Mouse (Mus musculus) lung, postnatal 25 days (tissue): ENCODE results near the gene Cbx7.
"Not testable (repeated sequence)": the region's sequence is repeated elsewhere in the genome, so short reads cannot be mapped to it uniquely, and the experiment has no call there.

ENCODE experiments used
- DNase-seq: peaks from one replicate; pipeline ENCODE4 v3.0.0; 2022; ENCODE audit warnings: low spot score

Cbx7 gene

GRCm38 (mm10) chr15:79946790-79947189 is 24.1 kb downstream of the Cbx7 start:
- DNase-seq, result no peak

DNA sequence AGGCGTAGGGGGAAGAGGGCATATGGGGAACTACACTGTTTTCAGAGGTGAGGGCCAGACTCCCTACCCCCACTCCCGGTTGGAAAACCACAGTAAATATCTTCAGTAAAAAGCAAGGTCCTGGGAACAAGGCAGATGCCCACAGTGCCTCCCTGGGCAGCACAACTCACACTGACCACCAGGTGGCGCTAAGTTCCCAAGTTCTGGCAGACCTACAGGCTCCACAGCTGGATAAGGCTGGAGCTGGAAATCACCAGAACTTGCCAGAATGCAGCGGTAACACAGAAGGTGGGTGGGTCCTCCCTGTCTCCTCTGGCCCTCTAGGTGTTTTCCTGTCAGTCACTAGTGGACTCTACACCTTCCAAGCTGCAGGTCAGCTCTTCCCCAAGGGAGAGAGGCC is 24.9 kb downstream of the Cbx7 start:
- peak; percentile 90 for DNase-seq

DNA sequence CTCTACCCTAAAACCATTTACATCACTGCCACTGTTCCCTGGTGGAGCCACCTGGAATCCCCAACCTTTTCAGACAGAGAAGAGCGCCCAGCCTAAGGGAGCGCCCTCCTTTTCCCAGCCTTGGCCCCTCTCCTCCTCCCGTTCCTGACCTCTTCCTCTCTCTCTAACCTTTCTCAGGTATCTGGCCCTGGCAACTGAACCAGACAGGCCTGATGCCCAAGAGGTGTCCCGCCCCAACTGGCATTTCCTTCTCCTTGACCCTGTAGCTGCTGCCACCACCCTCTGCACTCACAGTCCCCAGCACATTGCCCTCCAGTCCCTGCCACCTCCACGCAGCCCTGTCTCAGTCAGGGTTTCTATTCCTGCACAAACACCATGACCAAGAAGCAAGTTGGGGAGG is 26.0 kb downstream of the Cbx7 start:
- DNase-seq, result no peak

DNA sequence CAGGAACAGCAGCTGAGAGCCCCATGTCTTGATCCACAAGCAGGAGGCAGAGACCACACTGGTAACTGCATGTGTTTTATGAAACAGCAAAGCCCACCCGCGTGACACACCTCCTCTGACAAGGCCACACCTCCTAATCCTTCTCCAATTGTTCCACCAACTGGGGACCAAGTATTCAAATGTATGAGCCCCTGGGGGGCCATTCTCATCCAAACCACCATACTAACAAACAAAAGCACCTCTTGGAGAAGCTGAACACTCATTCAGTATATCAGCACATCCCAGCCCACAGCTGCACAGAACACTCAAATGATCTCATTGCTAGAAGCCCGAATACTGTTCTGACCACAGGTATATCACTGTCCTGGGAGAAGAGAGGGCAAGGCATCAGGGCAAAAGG is 27.3 kb downstream of the Cbx7 start:
- no peak for DNase-seq

DNA sequence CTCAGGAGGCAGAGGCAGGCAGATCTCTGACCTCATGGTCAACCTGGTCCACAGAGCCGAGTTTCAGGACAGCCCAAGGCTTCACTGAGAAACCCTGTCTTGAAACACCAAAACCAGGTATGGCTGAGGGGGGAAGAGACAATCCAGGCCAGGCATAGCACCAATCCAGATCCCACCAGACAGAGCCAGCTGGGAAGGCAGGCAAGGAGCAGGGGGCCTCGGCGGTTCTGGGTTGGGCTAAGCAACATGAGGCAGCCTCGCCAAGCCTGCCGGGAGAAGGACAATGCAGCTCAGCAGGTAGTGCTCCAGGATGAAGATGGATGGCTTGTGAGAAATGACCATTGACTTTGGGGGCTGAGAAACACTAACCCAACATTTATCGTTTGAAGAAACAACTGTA is 28.4 kb downstream of the Cbx7 start:
- no peak for DNase-seq

DNA sequence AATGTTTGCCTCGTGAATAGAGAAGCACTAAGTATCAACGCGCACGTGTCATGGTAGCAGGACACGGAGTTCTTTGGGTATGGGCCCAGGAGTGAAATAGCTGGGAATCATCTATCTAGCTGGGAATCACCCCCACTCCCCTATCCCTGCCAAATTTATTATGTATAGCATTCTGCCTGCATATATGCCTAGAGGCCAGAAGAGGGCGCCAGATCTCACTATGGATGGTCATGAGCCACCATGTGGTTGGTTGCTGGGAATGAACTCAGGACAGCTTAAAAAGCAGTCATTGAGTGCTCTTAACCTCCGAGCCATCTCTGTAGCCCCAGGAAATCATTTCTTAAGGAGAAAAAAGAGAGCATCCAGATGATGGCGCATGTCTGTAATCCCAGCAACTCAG is 30.0 kb downstream of the Cbx7 start:
- no peak for DNase-seq

DNA sequence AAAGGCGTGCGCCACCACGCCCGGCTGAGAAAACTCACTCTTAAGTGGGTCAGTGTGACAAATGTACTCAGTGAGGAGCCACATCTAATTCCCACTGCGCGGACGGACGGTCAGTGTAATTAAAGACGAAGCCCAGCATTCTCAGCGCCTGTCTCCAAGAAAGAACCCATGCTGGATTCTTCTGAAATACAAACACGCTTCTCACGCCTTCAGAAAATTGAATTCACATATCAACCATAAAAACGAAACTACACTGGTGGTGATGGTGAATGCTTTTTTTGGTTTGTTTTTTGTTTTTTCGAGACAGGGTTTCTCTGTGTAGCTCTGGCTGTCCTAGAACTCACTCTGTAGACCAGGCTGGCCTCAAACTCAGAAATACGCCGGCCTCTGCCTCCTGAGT is 31.0 kb downstream of the Cbx7 start:
- DNase-seq, result no peak

GRCm38 (mm10) chr15:79939501-79939900 is 31.4 kb downstream of the Cbx7 start:
- not testable (repeated sequence) for DNase-seq

- DNase-seq, result no peak
These were observed 31.9 kb downstream of the Cbx7 start for GRCm38 (mm10) chr15:79939020-79939419.

DNA sequence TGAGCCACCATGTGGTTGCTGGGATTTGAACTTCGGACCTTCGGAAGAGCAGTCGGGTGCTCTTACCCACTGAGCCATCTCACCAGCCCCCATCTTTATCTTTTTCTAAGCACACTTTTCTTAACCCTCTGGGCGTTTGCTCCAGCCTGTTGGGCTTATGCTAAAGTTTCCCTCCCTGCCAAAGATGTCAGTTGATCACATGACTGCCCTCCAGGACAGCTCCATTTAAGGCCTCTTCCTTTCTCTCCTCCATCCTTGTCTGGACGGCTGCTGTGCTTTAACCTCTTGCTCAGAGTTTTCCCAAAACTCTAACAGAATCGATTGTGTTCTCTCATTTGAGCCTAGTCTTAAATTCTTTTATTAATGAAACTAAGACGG is 34.6 kb downstream of the Cbx7 start:
- DNase-seq, result no peak

GRCm38 (mm10) chr15:79935654-79936373 is 35.1 kb downstream of the Cbx7 start:
- peak; percentile 59 for DNase-seq

GRCm38 (mm10) chr15:79934776-79935175 is 36.1 kb downstream of the Cbx7 start:
- DNase-seq, result no peak

- DNase-seq, result no peak
These were observed 37.0 kb downstream of the Cbx7 start for GRCm38 (mm10) chr15:79933670-79934514.

DNA sequence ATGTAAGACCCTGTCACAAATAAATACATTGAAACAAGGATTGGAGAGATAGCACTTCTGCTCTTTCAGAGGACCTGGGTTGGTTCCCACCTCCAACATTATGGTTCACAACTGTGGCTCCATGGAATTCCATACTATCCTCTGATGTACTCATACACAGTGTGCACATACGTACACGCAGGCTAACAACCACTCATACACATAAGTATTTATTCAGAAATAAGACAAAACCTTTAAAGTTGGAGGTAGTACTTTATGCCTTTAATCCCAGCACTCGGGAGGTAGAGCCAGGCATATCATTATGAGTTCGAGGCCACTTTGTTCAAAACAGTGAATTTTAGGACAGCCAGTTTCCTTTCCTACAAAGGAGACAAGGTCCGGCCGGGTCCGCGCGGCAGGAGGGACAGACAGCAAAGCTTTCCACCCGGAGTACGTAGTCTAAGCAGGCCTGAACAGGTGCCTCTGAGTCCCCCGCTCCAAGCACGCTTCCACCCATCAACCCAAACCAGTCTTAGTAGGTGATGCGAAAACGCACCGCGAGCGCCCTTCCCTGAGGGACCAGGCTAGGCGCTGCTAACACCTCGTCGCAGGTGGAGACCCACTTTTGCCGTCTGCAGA is 37.8 kb downstream of the Cbx7 start:
- no peak for DNase-seq

DNA sequence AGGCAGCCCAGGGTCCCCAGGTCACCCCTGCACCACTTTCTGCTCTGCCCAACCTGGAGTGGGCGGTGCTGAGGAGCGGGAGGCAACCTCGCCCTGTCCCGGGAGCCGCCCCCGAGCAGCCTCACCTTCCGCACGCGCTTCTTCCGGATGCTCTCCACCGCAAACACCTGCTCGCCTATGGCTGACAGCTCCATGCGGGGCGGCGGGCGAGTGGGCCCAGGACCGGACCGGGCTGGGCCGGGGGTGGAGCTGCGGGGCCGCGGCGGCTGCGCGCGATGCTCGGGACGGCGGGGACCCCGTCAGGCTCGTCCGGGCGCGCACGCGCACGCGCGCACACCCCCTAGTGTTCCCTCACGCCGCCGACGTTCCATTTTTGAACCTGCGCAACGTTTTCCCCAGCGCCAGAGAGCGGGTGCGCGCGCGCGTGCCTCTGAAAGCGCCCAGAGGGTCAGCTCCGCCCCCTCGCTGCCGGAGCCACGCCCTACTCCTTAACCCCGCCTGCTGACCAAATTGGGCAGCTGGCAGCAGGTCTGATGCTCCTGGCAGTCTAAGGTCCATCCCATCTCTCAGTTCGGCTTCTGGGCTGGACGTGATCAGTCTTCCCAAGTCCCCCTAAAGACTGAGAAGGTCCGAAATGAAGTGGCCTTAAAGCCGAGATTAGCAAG is 38.5 kb downstream of the Cbx7 start:
- DNase-seq, result peak; percentile 95

DNA sequence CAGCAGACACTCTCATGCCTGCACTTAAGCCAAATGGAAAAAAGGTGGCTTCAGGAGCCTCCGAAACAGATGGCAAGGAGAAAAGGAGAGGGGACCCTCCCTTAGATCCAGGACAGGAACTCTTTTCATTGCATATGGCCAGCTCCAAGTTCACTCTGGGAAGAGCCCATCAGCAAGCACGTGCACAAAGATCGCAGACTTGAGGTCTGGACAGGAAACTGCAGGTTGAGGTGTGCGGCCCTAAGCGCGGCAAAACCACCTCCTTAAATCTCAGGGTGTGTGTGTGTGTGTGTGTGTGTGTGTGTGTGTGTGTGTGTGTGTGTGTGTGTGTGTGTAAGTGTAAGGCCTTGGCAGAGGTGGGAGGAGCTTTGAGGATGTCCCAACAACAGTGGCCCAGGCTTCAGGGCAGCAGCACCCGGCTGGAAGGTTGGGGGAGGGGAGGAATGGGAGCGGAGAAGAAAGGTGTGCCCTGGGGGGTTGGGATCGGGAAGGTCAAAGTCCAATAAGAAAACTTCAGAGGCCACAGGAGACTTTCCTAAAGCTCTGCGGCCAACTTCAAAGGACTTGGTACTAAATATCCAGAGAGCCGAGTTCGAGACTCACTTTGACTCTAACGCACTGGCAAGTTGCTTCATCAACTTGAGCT is 39.3 kb downstream of the Cbx7 start:
- no peak for DNase-seq

DNA sequence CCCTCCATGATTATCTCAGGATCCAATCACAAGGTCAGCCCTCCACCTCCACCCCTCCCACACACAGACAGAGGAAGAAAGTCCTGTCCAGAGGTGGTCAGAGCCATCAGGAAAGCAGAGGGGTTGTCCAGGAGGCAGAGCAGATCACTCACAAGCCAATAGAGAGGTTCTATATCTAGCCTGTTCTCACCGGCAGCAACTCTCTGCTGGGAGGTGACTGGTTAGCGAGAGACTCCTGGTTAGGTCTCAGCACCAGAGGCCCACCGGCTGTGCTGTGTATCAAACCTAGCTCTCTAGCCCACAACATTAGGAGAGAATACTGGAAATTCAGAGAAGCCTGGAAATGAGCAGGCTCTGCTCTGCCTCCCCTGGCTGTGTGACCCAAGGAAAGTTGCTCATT is 41.2 kb downstream of the Cbx7 start:
- no peak for DNase-seq

GRCm38 (mm10) chr15:79928736-79929135 is 42.2 kb downstream of the Cbx7 start:
- DNase-seq, result no peak

DNA sequence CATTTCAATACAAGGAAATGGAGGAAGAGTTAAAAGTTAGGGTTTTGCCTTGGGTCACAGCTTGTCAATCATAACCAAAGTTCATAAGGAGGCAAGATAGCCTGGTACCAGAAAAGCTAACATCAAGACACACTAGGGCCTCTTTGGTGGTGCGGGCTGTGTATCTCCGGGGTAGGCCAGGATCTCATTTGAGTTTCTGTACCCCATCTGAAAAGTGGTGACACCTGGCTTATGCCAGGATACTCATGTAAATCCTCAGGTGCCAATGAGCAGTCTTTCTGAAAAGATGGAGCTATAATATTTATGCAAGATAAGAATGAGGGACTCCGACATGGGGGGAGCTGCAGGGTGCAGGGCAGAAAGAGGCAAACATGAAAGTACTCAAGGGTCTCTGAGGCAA is 42.6 kb downstream of the Cbx7 start:
- no peak for DNase-seq

GRCm38 (mm10) chr15:79927637-79928122 is 43.2 kb downstream of the Cbx7 start:
- DNase-seq, result peak; percentile 97

DNA sequence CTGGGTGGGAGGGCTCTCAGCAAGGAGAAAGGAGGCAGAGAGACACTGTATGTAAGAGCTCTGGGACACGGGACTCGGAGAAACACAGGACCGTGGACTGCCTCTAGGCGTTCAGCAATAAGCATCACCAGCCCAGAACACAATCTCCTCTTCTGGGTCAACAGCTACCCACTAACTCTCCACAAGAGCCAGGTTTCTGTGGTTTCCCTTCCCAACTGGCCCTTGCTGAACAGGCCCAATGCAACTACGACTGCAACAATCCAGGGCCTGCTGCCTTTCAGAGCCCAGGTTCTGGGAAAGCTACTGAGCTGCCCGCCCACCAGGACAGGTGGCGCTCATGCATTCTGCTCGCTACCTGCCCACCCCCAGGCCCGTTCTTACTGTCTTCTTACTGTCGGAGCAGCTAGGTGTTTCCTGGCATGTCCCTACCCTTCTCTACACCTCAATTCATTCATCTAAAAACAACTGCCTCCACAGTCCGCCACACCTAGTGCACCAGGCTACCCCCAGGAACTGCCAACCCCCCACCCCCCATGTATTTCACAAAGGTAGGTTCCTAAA is 44.0 kb downstream of the Cbx7 start:
- DNase-seq, result no peak

DNA sequence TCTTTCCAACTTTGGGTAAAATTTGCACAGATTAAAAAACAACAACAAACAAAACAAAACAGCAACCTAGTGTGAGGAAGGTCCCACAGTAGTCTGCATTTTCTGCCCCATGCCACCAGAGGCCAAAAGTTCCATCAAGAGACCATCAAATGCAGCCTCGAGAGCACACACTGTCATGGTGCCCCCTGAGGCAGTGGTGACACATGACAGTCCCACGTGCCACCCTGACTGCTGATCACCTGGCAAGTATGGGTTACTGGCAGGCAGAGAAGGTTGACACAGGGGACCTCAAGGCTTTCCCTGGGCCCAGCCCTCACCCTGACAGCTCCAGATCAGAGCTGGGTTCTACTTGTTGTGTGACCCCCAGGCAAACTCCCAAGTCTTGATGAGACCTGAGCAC is 51.1 kb downstream of the Cbx7 start:
- no peak for DNase-seq
